Mouse (Mus musculus) cerebellum, adult 2 months (tissue): ENCODE measurements at regions not wholly inside any gene's neighbourhood (a gene's known extent, or its start where the extent isn't known, plus 50 kb on each side); places are given as distances from the start of the nearest gene placed in this dataset.

Experiments used
- DNase-seq, 2 experiments: peaks; one replicate each; pipeline ENCODE4 v3.0.0; 2021
- H3K27ac ChIP-seq: fragments of 200-500 bp; 2 replicates; pipeline ENCODE4 v1.5.1; 2012; ENCODE audit warnings: low read length, control low read depth, inconsistent platforms; ENCODE audit not compliant: insufficient read depth
- H3K27me3 ChIP-seq: fragments of 200-500 bp; 2 replicates; pipeline ENCODE4 v1.6.1; 2012; ENCODE audit warnings: inconsistent platforms, mild to moderate bottlenecking, low read length, moderate library complexity; ENCODE audit not compliant: control insufficient read depth, insufficient read depth
- H3K4me1 ChIP-seq: fragments of 200-500 bp; 2 replicates; pipeline ENCODE4 v1.6.1; 2011; ENCODE audit warnings: low read length; ENCODE audit not compliant: control insufficient read depth, insufficient read depth
- H3K4me3 ChIP-seq: fragments of 200-500 bp; replicated peaks from 2 replicates; pipeline ENCODE3; 2011; ENCODE audit warnings: mild to moderate bottlenecking, low read depth, low read length, control low read depth; ENCODE audit not compliant: insufficient read depth
- CTCF ChIP-seq: fragments of 200-500 bp; IDR thresholded peaks from 2 replicates; pipeline ENCODE4 v1.5.1; 2011; ENCODE audit warnings: low read depth, mild to moderate bottlenecking, control low read depth, low read length, moderate library complexity, borderline replicate concordance; ENCODE audit not compliant: insufficient read depth
- POLR2A ChIP-seq: fragments of 200-500 bp; IDR thresholded peaks from 2 replicates; pipeline ENCODE4 v1.6.1; 2011; ENCODE audit warnings: low read length, control low read depth, borderline replicate concordance; ENCODE audit not compliant: insufficient read depth
- WGBS: fragments of 180-500 bp; shearing (Covaris S2); methylation state at CpG from one replicate; pipeline ENCODE4 v1.1.7; 2018; 5-methylcytosine and 5-hydroxymethylcytosine counted together

GRCm38 (mm10) chr16:30791048-30791855, 191.7 kb downstream of the Fam43a start:
- DNase-seq, result no peak
- no peak overlapping the region for H3K4me3 ChIP-seq
- H3K27ac ChIP-seq, result no peak overlapping the region
- peaks cover 14% of the 10 kb centered on the region; the same call in 1 of the 2 replicates for H3K4me1 ChIP-seq
- 81% methylated on average over 10 of the region's 10 CpGs for WGBS
- TF ChIP-seq CTCF, result no peak
- no peaks in the 10 kb centered on the region for H3K27me3 ChIP-seq

GRCm38 (mm10) chr16:30792738-30793377, 193.3 kb downstream of the Fam43a start:
- WGBS, result 13% methylated on average over 11 of the region's 11 CpGs
- Histone ChIP-seq H3K27ac (no peak overlapping the region), H3K27me3 (no peaks in the 10 kb centered on the region), H3K4me1 (peaks cover 14% of the 10 kb centered on the region; the same call in 1 of the 2 replicates), H3K4me3 (no peak overlapping the region)
- TF ChIP-seq POLR2A (no peak), CTCF (no peak)
- DNase-seq, result peak; percentile 25 to 52

DNA sequence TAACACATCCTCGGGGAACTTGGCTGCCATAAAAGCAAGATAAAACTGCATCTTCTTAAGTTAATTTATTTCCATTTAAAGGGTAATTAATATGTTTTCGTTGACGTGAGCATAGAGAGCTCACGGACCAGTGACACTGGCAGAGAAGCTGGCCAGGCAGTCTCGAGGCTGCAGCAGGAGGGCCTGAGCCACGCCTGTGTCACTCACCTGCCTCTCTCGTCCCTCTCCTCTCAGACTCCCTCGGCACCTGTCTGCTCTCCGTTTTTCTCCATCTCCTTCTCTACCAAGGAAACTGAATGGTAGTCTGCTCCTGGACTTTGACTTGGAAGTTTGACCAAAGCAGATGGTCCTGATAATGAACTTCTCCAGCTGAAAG, 193.8 kb downstream of the Fam43a start:
- Histone ChIP-seq H3K27me3 (no peaks in the 10 kb centered on the region), H3K4me3 (no peak overlapping the region), H3K27ac (no peak overlapping the region), H3K4me1 (peaks cover 14% of the 10 kb centered on the region; the same call in 1 of the 2 replicates)
- DNase-seq, result no peak
- TF ChIP-seq POLR2A, result no peak
- no peak for TF ChIP-seq CTCF
- 11% methylated on average over 9 of the region's 9 CpGs for WGBS

DNA sequence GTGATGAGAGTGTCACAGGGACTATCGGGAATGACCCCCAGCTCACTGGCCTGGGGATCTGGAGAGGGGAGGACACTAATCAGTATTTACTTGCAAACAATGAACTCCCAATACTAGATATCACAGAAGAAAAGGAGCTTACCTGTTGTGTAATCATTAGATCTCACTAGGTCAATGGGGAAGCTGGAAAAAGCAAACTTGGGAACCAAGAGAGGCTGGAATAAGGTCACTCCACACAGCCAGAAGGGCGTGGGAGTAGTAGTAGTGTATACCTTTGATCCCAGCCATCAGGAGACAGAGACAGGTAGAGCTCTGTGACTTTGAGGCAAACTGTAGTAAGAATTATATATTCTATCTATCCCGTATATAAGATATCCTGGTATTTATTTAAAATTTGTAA, 194.3 kb downstream of the Fam43a start:
- Histone ChIP-seq H3K27ac (no peak overlapping the region), H3K4me1 (peaks cover 14% of the 10 kb centered on the region; the same call in 1 of the 2 replicates), H3K4me3 (no peak overlapping the region), H3K27me3 (no peaks in the 10 kb centered on the region)
- DNase-seq, result no peak
- WGBS, result 90% methylated on average over 3 of the region's 3 CpGs
- TF ChIP-seq POLR2A (no peak), CTCF (no peak)

GRCm38 (mm10) chr16:30795501-30795904, 196.0 kb downstream of the Fam43a start:
- Histone ChIP-seq H3K4me1 (peaks cover 14% of the 10 kb centered on the region; the same call in 1 of the 2 replicates), H3K4me3 (no peak overlapping the region), H3K27me3 (no peaks in the 10 kb centered on the region), H3K27ac (no peak overlapping the region)
- no peak for DNase-seq
- WGBS, result 86% methylated on average over 5 of the region's 5 CpGs
- no peak for TF ChIP-seq POLR2A
- TF ChIP-seq CTCF, result no peak

DNA sequence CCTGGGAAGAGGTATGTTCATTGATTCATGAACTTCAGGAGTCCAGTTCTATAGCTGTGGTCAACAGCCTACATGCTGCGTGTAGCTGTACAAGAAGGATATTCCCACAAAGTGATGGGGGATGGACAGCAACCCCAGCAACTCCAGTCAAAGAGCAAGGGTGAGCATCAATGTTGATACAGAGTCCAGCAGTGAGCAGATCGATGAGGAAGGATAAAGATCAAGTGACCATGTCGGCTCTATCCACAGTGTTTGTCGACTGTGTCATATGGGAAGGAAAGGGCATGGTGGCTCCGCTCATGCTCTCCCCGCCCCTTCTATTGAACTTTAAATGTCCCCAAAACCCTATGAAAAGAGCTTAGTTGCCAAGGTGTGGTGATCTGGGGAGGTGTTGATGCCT, 196.6 kb downstream of the Fam43a start:
- H3K27me3 ChIP-seq, result no peaks in the 10 kb centered on the region
- TF ChIP-seq POLR2A, result no peak
- no peak for TF ChIP-seq CTCF
- no peak overlapping the region for H3K4me3 ChIP-seq
- 95% methylated on average over 6 of the region's 6 CpGs for WGBS
- DNase-seq, result no peak
- peaks cover 14% of the 10 kb centered on the region; the same call in 1 of the 2 replicates for H3K4me1 ChIP-seq
- no peak overlapping the region for H3K27ac ChIP-seq

- H3K4me3 ChIP-seq, result no peak overlapping the region
- H3K27ac ChIP-seq, result no peak overlapping the region
- 97% methylated on average over 3 of the region's 3 CpGs for WGBS
- no peaks in the 10 kb centered on the region for H3K27me3 ChIP-seq
- TF ChIP-seq POLR2A (no peak), CTCF (no peak)
- H3K4me1 ChIP-seq, result peaks cover 14% of the 10 kb centered on the region; the same call in 1 of the 2 replicates
- no peak for DNase-seq
Observed at GRCm38 (mm10) chr16:30797006-30797405, 197.5 kb downstream of the Fam43a start.

- Histone ChIP-seq H3K4me3 (no peak overlapping the region), H3K4me1 (peaks cover 7% of the 10 kb centered on the region; the same call in 1 of the 2 replicates), H3K27me3 (no peaks in the 10 kb centered on the region), H3K27ac (no peak overlapping the region)
- TF ChIP-seq POLR2A, result no peak
- TF ChIP-seq CTCF, result no peak
- WGBS, result 35% methylated on average over 7 of the region's 7 CpGs
- DNase-seq, result no peak
Observed at GRCm38 (mm10) chr16:30797973-30798471, 198.5 kb downstream of the Fam43a start.
